Mouse (Mus musculus): ENCODE results near the gene Wdr91.

Wdr91 gene

GRCm38 (mm10) chr6:34919146-34919545 lies 8.5 kb upstream of the Wdr91 start:
- DNase-seq (ENCODE audit: low read depth, low spot score): no peak

- DNase-seq (ENCODE audit: low read depth, low spot score): no peak
Measured at GRCm38 (mm10) chr6:34914462-34914861, 3.8 kb upstream of the Wdr91 start.

GRCm38 (mm10) chr6:34913341-34914040 lies 2.8 kb upstream of the Wdr91 start:
- no peak for DNase-seq (ENCODE audit: low read depth, low spot score)

GRCm38 (mm10) chr6:34909631-34910345 lies 888 bp downstream of the Wdr91 start:
- DNase-seq (ENCODE audit: low read depth, low spot score): peak; percentile 70

- DNase-seq (ENCODE audit: low read depth, low spot score): no peak
Measured at GRCm38 (mm10) chr6:34907696-34908260, 2.9 kb downstream of the Wdr91 start.

- no peak for DNase-seq (ENCODE audit: low read depth, low spot score)
Measured at GRCm38 (mm10) chr6:34907121-34907614, 3.5 kb downstream of the Wdr91 start.

GRCm38 (mm10) chr6:34906661-34907060 lies 4.0 kb downstream of the Wdr91 start:
- peak; percentile 36 for DNase-seq (ENCODE audit: low read depth, low spot score)

GRCm38 (mm10) chr6:34906125-34906524 lies 4.6 kb downstream of the Wdr91 start:
- no peak for DNase-seq (ENCODE audit: low read depth, low spot score)

- DNase-seq (ENCODE audit: low read depth, low spot score): no peak
Measured at GRCm38 (mm10) chr6:34904361-34904760, 6.3 kb downstream of the Wdr91 start.

- no peak for DNase-seq (ENCODE audit: low read depth, low spot score)
Measured at GRCm38 (mm10) chr6:34903851-34904250, 6.8 kb downstream of the Wdr91 start.

GRCm38 (mm10) chr6:34903441-34903840 lies 7.2 kb downstream of the Wdr91 start:
- DNase-seq (ENCODE audit: low read depth, low spot score): no peak

- no peak for DNase-seq (ENCODE audit: low read depth, low spot score)
Measured at GRCm38 (mm10) chr6:34902578-34902977, 8.1 kb downstream of the Wdr91 start.

GRCm38 (mm10) chr6:34901911-34902444 lies 8.7 kb downstream of the Wdr91 start:
- peak; percentile 74 for DNase-seq (ENCODE audit: low read depth, low spot score)

- DNase-seq (ENCODE audit: low read depth, low spot score): peak; percentile 43
Measured at GRCm38 (mm10) chr6:34900990-34901389, 9.7 kb downstream of the Wdr91 start.

- DNase-seq (ENCODE audit: low read depth, low spot score): no peak
Measured at GRCm38 (mm10) chr6:34899127-34899526, 11.5 kb downstream of the Wdr91 start.

GRCm38 (mm10) chr6:34896168-34896780 lies 14.4 kb downstream of the Wdr91 start:
- DNase-seq (ENCODE audit: low read depth, low spot score): no peak

- DNase-seq (ENCODE audit: low read depth, low spot score): peak; percentile 48
Measured at GRCm38 (mm10) chr6:34895569-34895968, 15.1 kb downstream of the Wdr91 start.

GRCm38 (mm10) chr6:34889185-34889584 lies 21.5 kb downstream of the Wdr91 start:
- no peak for DNase-seq (ENCODE audit: low read depth, low spot score)

GRCm38 (mm10) chr6:34887131-34887850 lies 23.4 kb downstream of the Wdr91 start:
- DNase-seq (ENCODE audit: low read depth, low spot score): peak; percentile 79

GRCm38 (mm10) chr6:34884724-34885123 lies 26.0 kb downstream of the Wdr91 start:
- no peak for DNase-seq (ENCODE audit: low read depth, low spot score)

GRCm38 (mm10) chr6:34879911-34880475 lies 30.7 kb downstream of the Wdr91 start:
- peak; percentile 87 for DNase-seq (ENCODE audit: low read depth, low spot score)
